In the genomic region with DNA sequence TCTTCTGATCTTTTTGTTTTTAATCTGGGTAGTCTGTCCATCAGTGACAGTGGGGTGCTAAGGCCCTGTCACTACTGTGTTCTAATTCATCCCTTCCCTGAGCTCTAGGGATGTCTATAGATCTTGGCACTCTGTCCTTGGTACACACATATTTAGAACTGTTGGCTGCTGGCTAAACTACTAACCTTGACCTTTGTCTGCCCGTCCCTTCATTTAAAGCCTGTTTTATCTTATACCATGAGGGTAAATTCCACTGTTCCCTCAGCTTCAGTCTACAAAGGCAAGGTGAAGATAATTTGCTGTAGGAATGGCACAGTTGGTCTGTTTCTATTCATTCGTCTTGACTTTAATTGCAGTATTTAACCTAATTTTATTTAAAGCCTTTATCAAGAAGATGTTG, we compare ENCODE assay signal across 24 mouse cellular contexts. TPM values are rescaled to one million over a fixed set of nuclear protein-coding genes. Genes with fewer than 3 reads are reported as not detected.
A peak's percentile ranks its signal among the peaks of the same experiment; 100 is the strongest.
DNase-seq lines count a peak whose midpoint lies in the region; ATAC-seq and TF ChIP-seq lines count a peak whose summit lies in the region.
"Had no signal": no experiment of that assay in that cellular context is flagged by ENCODE, and none has a peak within 500 bp of the region (broad histone marks: within the 10 kb centered on the region; RNA-seq: fewer than 3 reads in every experiment).

No protein-coding gene starts in this region.

- H3K4me3 ChIP-seq in intestine, embryonic 15.5 days (replicated peaks): no peak overlapping the region
- no peak overlapping the region for H3K4me3 ChIP-seq in intestine, embryonic 16.5 days (ENCODE audit: low read length)
- H3K4me3 ChIP-seq in small intestine, adult 2 months (ENCODE audit: low read depth, low read length): no peak overlapping the region
- H3K4me3 ChIP-seq: embryonic facial prominence, embryonic 13.5 days; embryonic facial prominence, embryonic 15.5 days; erythroblast, embryonic 14.5 days; forebrain, embryonic 10.5 days; forebrain, embryonic 12.5 days had no signal

- no peaks in the 10 kb centered on the region for H3K36me3 ChIP-seq in intestine, embryonic 15.5 days
- no peaks in the 10 kb centered on the region for H3K36me3 ChIP-seq in intestine, embryonic 16.5 days (ENCODE audit: control insufficient read depth, insufficient read depth, low read length)
- peaks cover 15% of the 10 kb centered on the region for H3K36me3 ChIP-seq in small intestine, adult 2 months (ENCODE audit: control insufficient read depth, insufficient read depth, low read length)
- H3K36me3 ChIP-seq: embryonic facial prominence, embryonic 13.5 days; embryonic facial prominence, embryonic 15.5 days; forebrain, embryonic 10.5 days; forebrain, embryonic 12.5 days had no signal

- no peak for TF ChIP-seq CTCF in small intestine, adult 2 months (IDR thresholded peaks at IDR 0.05; ENCODE audit: extremely low read depth, insufficient read length, insufficient replicate concordance, low read depth, low read length)

- WGBS in intestine, embryonic 15.5 days: 64% methylated on average over 2 of the region's 2 CpGs
- WGBS in intestine, embryonic 16.5 days: 60% methylated on average over 2 of the region's 2 CpGs
- WGBS in small intestine, adult 2 months: 31% methylated on average over 2 of the region's 2 CpGs

- TF ChIP-seq POLR2A in small intestine, adult 2 months (IDR thresholded peaks at IDR 0.05; ENCODE audit: low read depth, low read length): no peak

- no peak for DNase-seq in frontal cortex, adult 2 months (ENCODE audit: extremely low spot score in 1 of 2, low spot score in 1 of 2)
- no peak for DNase-seq in urinary bladder, postnatal 25 days (ENCODE audit: low spot score)
- DNase-seq: adrenal gland, adult 2 months; adrenal gland, postnatal 10 days; adrenal gland, postnatal 25 days; cerebellum, adult 11 months; cerebellum, adult 18-20 months; cerebellum, adult 8-10 months; cerebellum, adult 9-11 months; cerebellum, postnatal 14 days; cerebellum, postnatal 36 days; embryo, embryonic 11 days had no signal

- H3K27me3 ChIP-seq in intestine, embryonic 15.5 days (replicated peaks): no peaks in the 10 kb centered on the region
- no peaks in the 10 kb centered on the region for H3K27me3 ChIP-seq in intestine, embryonic 16.5 days (replicated peaks; ENCODE audit: control insufficient read depth, insufficient read depth, low read length)
- H3K27me3 ChIP-seq in small intestine, adult 2 months (ENCODE audit: control insufficient read depth, insufficient read depth, low read length): no peaks in the 10 kb centered on the region
- H3K27me3 ChIP-seq: embryonic facial prominence, embryonic 13.5 days; embryonic facial prominence, embryonic 15.5 days; forebrain, embryonic 12.5 days had no signal

- no peak overlapping the region for H3K27ac ChIP-seq in intestine, embryonic 15.5 days
- no peak overlapping the region for H3K27ac ChIP-seq in intestine, embryonic 16.5 days (ENCODE audit: low read length)
- peak overlapping the region; percentile 62; the same call in 1 of the 2 replicates for H3K27ac ChIP-seq in small intestine, adult 2 months (ENCODE audit: insufficient read depth, low read depth, low read length)
- H3K27ac ChIP-seq: embryonic facial prominence, embryonic 13.5 days; embryonic facial prominence, embryonic 15.5 days; forebrain, embryonic 10.5 days; forebrain, embryonic 12.5 days had no signal

- ATAC-seq in intestine, embryonic 15.5 days: peak; percentile 58; the same call in 1 of the 2 replicates
- ATAC-seq in intestine, embryonic 16.5 days: peak; percentile 30; the same call in 1 of the 2 replicates
- ATAC-seq: forebrain, embryonic 14.5 days; forebrain, embryonic 16.5 days had no signal

- H3K4me1 ChIP-seq in intestine, embryonic 15.5 days (replicated peaks): no peaks in the 10 kb centered on the region
- peaks cover 5% of the 10 kb centered on the region for H3K4me1 ChIP-seq in intestine, embryonic 16.5 days (ENCODE audit: control insufficient read depth, insufficient read depth, low read length)
- peaks cover 4% of the 10 kb centered on the region for H3K4me1 ChIP-seq in small intestine, adult 2 months (ENCODE audit: control insufficient read depth, insufficient read depth, insufficient read length, low read length)
- H3K4me1 ChIP-seq: embryonic facial prominence, embryonic 13.5 days; embryonic facial prominence, embryonic 15.5 days; forebrain, embryonic 10.5 days; forebrain, embryonic 12.5 days had no signal

- H3K9ac ChIP-seq in intestine, embryonic 15.5 days: no peak overlapping the region
- H3K9ac ChIP-seq in intestine, embryonic 16.5 days (ENCODE audit: low read depth, low read length): no peak overlapping the region
- H3K9ac ChIP-seq: embryonic facial prominence, embryonic 13.5 days; embryonic facial prominence, embryonic 15.5 days; forebrain, embryonic 12.5 days had no signal

- no peaks in the 10 kb centered on the region for H3K9me3 ChIP-seq in intestine, embryonic 15.5 days
- no peaks in the 10 kb centered on the region; the same call in 1 of the 2 replicates for H3K9me3 ChIP-seq in intestine, embryonic 16.5 days (ENCODE audit: control insufficient read depth, low read length)
- H3K9me3 ChIP-seq: embryonic facial prominence, embryonic 15.5 days; forebrain, embryonic 10.5 days; forebrain, embryonic 12.5 days had no signal

- no peak overlapping the region for H3K4me2 ChIP-seq in intestine, embryonic 15.5 days (replicated peaks)
- H3K4me2 ChIP-seq in intestine, embryonic 16.5 days (ENCODE audit: low read depth, low read length): no peak overlapping the region
- H3K4me2 ChIP-seq: embryonic facial prominence, embryonic 13.5 days; embryonic facial prominence, embryonic 15.5 days; forebrain, embryonic 12.5 days had no signal

RNA-seq across cellular contexts. Expression of gene Fbp2, which starts 26.0 kb away (rescaled TPM):
- 246 and 281 TPM in 2 replicates for polyA plus RNA-seq in intestine, embryonic 15.5 days (2015; fragmentation: Nextera tagmentation; extraction: Ambion mirVana)
- 406 and 487 TPM in 2 replicates for polyA plus RNA-seq in intestine, embryonic 16.5 days (2015; fragmentation: Nextera tagmentation; extraction: Ambion mirVana)
- 62.5 and 184 TPM in 2 replicates for polyA plus RNA-seq in small intestine, adult 2 months (2012; rRNA removed)
- polyA plus RNA-seq in frontal cortex, adult 2 months (2012; rRNA removed): 0.06 and 0.12 TPM in 2 replicates
- polyA plus RNA-seq: C2C12; erythroblast, embryonic 14.5 days; forebrain, embryonic 12.5 days had no signal

RNA-seq across cellular contexts. Expression of gene Gm5141, which starts 46.6 kb away (rescaled TPM):
- polyA plus RNA-seq in intestine, embryonic 15.5 days (2015; fragmentation: Nextera tagmentation; extraction: Ambion mirVana): 6.2 and 8.4 TPM in 2 replicates
- 5.4 and 6.6 TPM in 2 replicates for polyA plus RNA-seq in intestine, embryonic 16.5 days (2015; fragmentation: Nextera tagmentation; extraction: Ambion mirVana)
- polyA plus RNA-seq in small intestine, adult 2 months (2012; rRNA removed): not detected in 2 replicates
- polyA plus RNA-seq in frontal cortex, adult 2 months (2012; rRNA removed): 2.7 and 3.0 TPM in 2 replicates
- polyA plus RNA-seq: adrenal gland, adult 2 months; erythroblast, embryonic 14.5 days had no signal

RNA-seq across cellular contexts. Expression of gene Fbp1, which starts 55.8 kb away (rescaled TPM):
- polyA plus RNA-seq in intestine, embryonic 15.5 days (2015; fragmentation: Nextera tagmentation; extraction: Ambion mirVana): 2.2 and 4.0 TPM in 2 replicates
- 6.3 and 12.4 TPM in 2 replicates for polyA plus RNA-seq in intestine, embryonic 16.5 days (2015; fragmentation: Nextera tagmentation; extraction: Ambion mirVana)
- polyA plus RNA-seq in small intestine, adult 2 months (2012; rRNA removed): 21.9 and 31.1 TPM in 2 replicates
- 0.19 and 0.22 TPM in 2 replicates for polyA plus RNA-seq in frontal cortex, adult 2 months (2012; rRNA removed)
- polyA plus RNA-seq: C2C12; embryonic facial prominence, embryonic 11.5 days; erythroblast, embryonic 14.5 days; forebrain, embryonic 10.5 days; forebrain, embryonic 12.5 days; forebrain, embryonic 14.5 days; forebrain, embryonic 16.5 days had no signal

Comparison
In these comparisons a context has a peak if more than half of its experiments do, and no peak if none do; other contexts are left out.
1. RNA of gene Fbp2, which starts 26.0 kb away (polyA plus RNA-seq): 406 to 487 TPM in intestine, embryonic 16.5 days, 246 to 281 TPM in intestine, embryonic 15.5 days and 62.5 to 184 TPM in small intestine, adult 2 months; 0.06 to 0.12 TPM in frontal cortex, adult 2 months; every median in the first group is over 10 times any median in the second.